Mouse (Mus musculus): ENCODE results near the gene Rflna. TPM values are rescaled to one million over a fixed set of nuclear protein-coding genes. Genes with fewer than 3 reads are reported as not detected.

Gene Rflna
- polyA plus RNA-seq, 1 experiment = not detected

DNA sequence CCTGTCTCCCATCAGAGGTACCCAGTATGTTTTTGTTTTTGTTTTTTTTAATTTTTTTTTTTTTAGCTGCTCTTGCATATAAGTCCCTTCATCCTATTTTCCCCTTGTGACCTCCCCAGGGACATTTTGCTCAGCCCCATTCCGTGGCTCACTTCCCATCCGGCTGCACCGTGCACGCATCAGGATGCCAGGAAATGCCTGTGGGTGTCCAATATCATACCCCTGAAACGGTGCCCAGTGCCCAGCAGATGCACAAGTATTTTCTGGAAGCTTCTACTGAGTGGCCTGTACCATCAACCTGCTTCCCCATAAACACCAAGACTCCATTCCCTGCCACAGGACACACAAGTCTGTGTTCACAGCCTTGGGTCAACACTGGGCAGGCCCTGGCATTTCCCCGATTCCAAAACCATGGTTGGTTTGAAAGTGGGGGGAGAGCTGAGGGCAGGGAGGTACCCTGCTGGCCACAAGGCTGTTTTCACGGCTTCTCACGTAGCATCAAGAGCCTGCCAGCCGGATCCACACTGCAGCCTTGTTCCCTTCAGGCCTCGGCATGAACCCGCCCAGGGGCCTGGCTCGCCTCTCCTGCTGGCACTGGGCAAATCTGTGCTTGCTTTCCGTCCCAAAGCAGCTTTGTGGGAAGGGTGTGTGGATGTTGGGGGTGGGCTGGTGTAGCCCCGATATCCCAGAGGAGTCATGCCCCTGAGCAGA, 36.2 kb upstream of the Rflna start:
- TF ChIP-seq POLR2A (IDR thresholded peaks at IDR 0.05; ENCODE audit: borderline replicate concordance, low read depth, low read length) = no peak
- no peak for TF ChIP-seq CTCF (IDR thresholded peaks at IDR 0.05; ENCODE audit: low read depth, low read length)
- Histone ChIP-seq H3K27ac (ENCODE audit: insufficient read depth, low read depth, low read length) (no peak overlapping the region), H3K4me3 (ENCODE audit: insufficient read depth, low read length) (no peak overlapping the region), H3K4me1 (ENCODE audit: control insufficient read depth, insufficient read depth, low read length) (no peaks in the 10 kb centered on the region)

DNA sequence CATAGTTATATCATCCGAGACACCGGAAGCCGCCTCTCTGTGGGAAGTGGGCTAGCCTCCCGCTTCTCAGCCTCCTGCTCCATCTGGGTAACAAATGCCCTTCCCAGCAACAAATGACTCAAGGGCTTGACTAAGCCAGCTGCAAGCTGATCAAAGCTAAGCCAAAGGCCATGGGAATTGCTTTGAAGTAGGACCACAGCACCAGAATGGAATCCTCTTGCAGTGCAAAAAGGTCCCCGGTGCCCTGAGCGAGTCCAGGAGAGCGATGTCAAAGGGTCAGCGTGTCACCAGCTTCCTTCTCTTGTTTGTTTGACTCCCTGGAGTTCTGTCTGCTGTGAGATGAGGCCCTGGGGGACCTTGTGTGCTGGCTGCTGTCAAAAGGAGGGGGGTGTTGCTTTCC, 33.2 kb upstream of the Rflna start:
- H3K4me3 ChIP-seq (ENCODE audit: insufficient read depth, low read length) = no peak overlapping the region
- H3K4me1 ChIP-seq (ENCODE audit: control insufficient read depth, insufficient read depth, low read length) = no peaks in the 10 kb centered on the region
- TF ChIP-seq CTCF (IDR thresholded peaks at IDR 0.05; ENCODE audit: low read depth, low read length) = no peak
- TF ChIP-seq POLR2A (IDR thresholded peaks at IDR 0.05; ENCODE audit: borderline replicate concordance, low read depth, low read length) = no peak
- H3K27ac ChIP-seq (ENCODE audit: insufficient read depth, low read depth, low read length) = no peak overlapping the region

DNA sequence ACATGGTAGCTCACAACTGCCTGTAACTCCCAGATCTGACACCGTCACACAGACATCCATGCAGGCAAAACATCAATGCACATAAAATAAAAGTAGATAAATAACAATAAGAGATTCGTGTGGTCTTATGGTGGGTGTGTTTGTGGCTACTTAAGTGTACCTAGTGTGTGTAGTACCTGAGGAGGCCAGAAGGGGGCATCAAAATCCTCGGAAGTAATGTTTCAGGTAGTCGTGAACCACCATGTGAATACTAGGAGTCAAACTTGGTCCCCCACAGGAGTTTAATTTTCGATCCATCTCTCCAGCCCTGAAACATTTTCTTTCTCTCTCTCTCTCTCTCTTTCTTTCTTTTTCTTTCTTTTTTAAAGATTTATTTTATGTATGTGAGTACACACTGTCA, 16.8 kb upstream of the Rflna start:
- no peak overlapping the region for H3K27ac ChIP-seq (ENCODE audit: insufficient read depth, low read depth, low read length)
- TF ChIP-seq POLR2A (IDR thresholded peaks at IDR 0.05; ENCODE audit: borderline replicate concordance, low read depth, low read length) (no peak), CTCF (IDR thresholded peaks at IDR 0.05; ENCODE audit: low read depth, low read length) (no peak)
- no peaks in the 10 kb centered on the region for H3K4me1 ChIP-seq (ENCODE audit: control insufficient read depth, insufficient read depth, low read length)
- H3K4me3 ChIP-seq (ENCODE audit: insufficient read depth, low read length) = no peak overlapping the region

DNA sequence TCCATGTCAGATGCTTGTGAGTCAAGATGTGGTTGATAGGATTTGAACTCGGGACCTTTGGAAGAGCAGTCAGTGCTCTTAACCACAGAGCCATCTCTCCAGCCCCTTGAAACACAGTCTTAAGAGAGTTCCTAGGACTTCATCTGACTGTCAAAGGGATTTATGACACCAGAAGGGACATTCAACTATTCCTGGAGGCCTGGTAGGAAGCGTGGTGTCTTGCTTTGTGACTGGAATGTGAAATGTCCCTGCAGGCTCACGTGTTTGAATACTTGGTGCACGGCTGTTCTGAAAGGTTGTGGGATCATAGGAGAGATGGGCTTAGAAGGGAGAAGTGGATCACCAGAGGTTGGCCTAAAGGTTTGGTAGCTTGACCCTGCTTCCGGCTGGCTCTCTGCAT, 16.4 kb upstream of the Rflna start:
- no peak overlapping the region for H3K4me3 ChIP-seq (ENCODE audit: insufficient read depth, low read length)
- H3K4me1 ChIP-seq (ENCODE audit: control insufficient read depth, insufficient read depth, low read length) = no peaks in the 10 kb centered on the region
- H3K27ac ChIP-seq (ENCODE audit: insufficient read depth, low read depth, low read length) = no peak overlapping the region
- TF ChIP-seq CTCF (IDR thresholded peaks at IDR 0.05; ENCODE audit: low read depth, low read length) (no peak), POLR2A (IDR thresholded peaks at IDR 0.05; ENCODE audit: borderline replicate concordance, low read depth, low read length) (no peak)

DNA sequence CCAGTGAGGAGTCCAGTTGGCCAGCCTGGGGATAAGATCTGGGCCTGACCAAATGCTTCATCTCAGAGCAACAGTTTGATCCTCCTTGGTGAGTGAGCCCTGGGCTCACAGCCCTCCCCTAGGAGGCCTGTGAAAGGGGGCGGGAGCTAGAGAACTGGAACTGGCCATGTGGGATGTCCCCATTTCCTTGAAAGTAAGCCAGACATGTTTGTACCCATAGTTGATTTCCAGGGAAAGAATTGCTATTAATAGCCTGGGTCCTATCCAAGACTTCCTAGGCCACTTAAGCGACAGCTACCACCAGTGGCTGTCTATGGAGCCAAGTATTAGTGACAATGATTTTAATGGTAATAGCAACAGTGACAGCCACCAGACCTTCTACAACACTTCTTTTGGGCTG, 13.3 kb upstream of the Rflna start:
- no peak overlapping the region for H3K4me3 ChIP-seq (ENCODE audit: insufficient read depth, low read length)
- TF ChIP-seq POLR2A (IDR thresholded peaks at IDR 0.05; ENCODE audit: borderline replicate concordance, low read depth, low read length) = no peak
- TF ChIP-seq CTCF (IDR thresholded peaks at IDR 0.05; ENCODE audit: low read depth, low read length) = no peak

DNA sequence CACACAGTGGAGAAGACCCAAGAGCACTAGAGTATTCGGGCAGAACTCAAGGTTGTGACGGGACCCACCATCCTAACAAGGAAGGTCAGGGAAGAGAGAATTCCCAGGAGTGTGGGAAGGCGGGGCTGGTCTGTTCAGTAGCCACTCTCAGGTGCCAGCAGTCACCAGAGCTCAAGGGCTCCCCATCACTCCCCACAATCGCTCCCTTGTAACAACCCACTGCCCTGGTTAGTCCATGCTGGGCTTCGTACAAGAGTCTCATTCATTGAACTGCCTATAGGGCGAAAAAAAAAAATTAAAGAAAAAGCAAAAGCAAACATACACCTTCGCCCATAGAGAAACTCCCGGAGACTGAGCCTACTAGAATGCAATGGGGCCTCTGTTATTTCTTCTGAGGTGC, 10.7 kb upstream of the Rflna start:
- Histone ChIP-seq H3K27ac (ENCODE audit: insufficient read depth, low read depth, low read length) (no peak overlapping the region), H3K4me1 (ENCODE audit: control insufficient read depth, insufficient read depth, low read length) (peaks cover 3% of the 10 kb centered on the region; the same call in 1 of the 2 replicates), H3K4me3 (ENCODE audit: insufficient read depth, low read length) (no peak overlapping the region)
- TF ChIP-seq POLR2A (IDR thresholded peaks at IDR 0.05; ENCODE audit: borderline replicate concordance, low read depth, low read length) = no peak
- TF ChIP-seq CTCF (IDR thresholded peaks at IDR 0.05; ENCODE audit: low read depth, low read length) = no peak

More for the DNA sequence above, 13.3 kb upstream of the Rflna start:
- Histone ChIP-seq H3K4me1 (ENCODE audit: control insufficient read depth, insufficient read depth, low read length) (peaks cover 3% of the 10 kb centered on the region; the same call in 1 of the 2 replicates), H3K27ac (ENCODE audit: insufficient read depth, low read depth, low read length) (no peak overlapping the region)

DNA sequence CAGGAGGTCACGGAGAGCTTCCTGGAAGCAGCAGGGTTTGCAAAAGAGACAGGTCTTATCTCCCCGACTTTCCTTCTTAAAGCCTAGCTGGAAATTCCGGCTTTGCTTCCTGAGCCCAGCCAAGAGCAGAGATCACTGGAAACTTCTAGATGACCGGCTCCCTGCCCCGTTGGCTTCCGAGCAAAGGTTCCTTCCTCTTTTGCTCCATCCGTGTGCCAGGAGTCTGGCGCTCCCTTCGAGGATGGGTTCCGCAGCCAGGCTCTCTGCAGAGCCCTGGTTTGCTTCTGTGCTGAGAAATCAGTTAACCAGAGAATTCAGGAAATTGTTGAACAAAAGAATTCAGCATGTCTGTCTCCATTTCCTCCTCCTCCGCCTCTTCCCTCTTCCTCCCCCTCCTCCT, 10.1 kb upstream of the Rflna start:
- H3K4me3 ChIP-seq (ENCODE audit: insufficient read depth, low read length) = no peak overlapping the region
- H3K27ac ChIP-seq (ENCODE audit: insufficient read depth, low read depth, low read length) = no peak overlapping the region
- peaks cover 3% of the 10 kb centered on the region; the same call in 1 of the 2 replicates for H3K4me1 ChIP-seq (ENCODE audit: control insufficient read depth, insufficient read depth, low read length)
- TF ChIP-seq CTCF (IDR thresholded peaks at IDR 0.05; ENCODE audit: low read depth, low read length) = no peak
- no peak for TF ChIP-seq POLR2A (IDR thresholded peaks at IDR 0.05; ENCODE audit: borderline replicate concordance, low read depth, low read length)

DNA sequence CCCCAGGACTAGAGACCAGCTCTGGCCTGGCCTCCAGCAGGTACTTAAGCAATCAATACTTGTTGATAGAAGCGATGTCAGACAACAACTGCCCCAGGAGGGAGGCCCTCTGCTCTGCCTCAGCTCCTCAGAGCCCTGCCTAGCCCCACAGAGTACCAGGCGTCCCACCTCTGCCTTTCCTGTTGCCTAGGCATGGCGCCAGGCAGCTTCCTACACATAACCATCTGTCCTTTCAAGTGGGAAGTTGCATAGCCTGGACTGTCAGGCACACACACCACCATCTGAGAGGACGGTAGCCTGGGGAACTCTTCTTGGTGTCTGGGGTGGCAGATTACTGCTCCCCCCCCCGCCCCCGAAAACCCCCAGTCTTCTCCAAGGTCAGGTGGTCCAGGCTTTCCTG, 6.2 kb upstream of the Rflna start:
- peaks cover 3% of the 10 kb centered on the region; the same call in 1 of the 2 replicates for H3K4me1 ChIP-seq (ENCODE audit: control insufficient read depth, insufficient read depth, low read length)
- TF ChIP-seq POLR2A (IDR thresholded peaks at IDR 0.05; ENCODE audit: borderline replicate concordance, low read depth, low read length) (no peak), CTCF (IDR thresholded peaks at IDR 0.05; ENCODE audit: low read depth, low read length) (no peak)
- H3K27ac ChIP-seq (ENCODE audit: insufficient read depth, low read depth, low read length) = no peak overlapping the region
- H3K4me3 ChIP-seq (ENCODE audit: insufficient read depth, low read length) = no peak overlapping the region

DNA sequence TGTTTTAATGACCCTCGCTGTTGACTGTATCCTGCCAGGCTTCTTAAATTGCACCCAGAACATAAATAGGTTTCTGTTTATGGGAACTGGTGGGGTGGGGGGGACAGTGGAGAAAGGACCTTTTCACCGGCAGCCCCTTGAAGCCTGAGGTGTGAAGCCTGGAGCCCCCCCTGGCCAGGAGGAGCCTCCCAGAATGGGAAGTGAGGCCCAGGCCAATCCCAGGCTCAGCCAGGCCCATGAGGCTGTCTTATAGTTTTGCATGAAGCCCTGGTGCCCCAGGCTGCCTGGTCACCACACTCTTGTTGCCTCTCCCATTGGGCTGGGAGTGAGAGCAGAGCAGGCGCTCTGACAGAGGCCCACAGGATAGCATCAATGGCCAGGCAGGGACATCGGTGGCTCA, 5.1 kb upstream of the Rflna start:
- no peaks in the 10 kb centered on the region for H3K4me1 ChIP-seq (ENCODE audit: control insufficient read depth, insufficient read depth, low read length)
- H3K4me3 ChIP-seq (ENCODE audit: insufficient read depth, low read length) = no peak overlapping the region
- no peak for TF ChIP-seq POLR2A (IDR thresholded peaks at IDR 0.05; ENCODE audit: borderline replicate concordance, low read depth, low read length)
- no peak for TF ChIP-seq CTCF (IDR thresholded peaks at IDR 0.05; ENCODE audit: low read depth, low read length)
- no peak overlapping the region for H3K27ac ChIP-seq (ENCODE audit: insufficient read depth, low read depth, low read length)

DNA sequence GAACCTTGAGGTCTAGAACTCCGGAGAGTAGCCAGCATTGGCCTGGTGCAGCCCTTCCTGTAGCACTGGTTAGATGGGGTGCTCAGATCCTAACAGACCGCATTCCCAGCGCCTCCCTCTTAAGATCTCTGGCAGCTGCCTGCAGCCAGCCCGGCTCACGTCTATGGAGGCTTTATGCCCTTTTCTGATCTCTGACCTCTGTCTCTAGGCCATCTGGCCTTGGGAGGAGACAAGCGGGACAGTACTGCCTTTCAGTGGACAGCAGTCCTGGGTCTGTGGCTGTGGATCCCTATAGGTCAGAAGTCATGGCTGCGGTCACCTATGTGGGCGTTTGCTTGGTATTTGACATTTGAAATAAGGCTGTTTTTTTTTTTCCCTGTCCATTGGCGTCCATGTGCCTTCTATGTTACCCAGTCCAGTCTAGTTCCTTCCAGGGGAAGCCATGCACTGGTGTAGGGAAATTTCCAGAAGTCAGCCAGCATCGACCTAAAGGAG, 2.2 kb upstream of the Rflna start:
- H3K27ac ChIP-seq (ENCODE audit: insufficient read depth, low read depth, low read length) = no peak overlapping the region
- no peaks in the 10 kb centered on the region for H3K4me1 ChIP-seq (ENCODE audit: control insufficient read depth, insufficient read depth, low read length)
- H3K4me3 ChIP-seq (ENCODE audit: insufficient read depth, low read length) = no peak overlapping the region
- TF ChIP-seq CTCF (IDR thresholded peaks at IDR 0.05; ENCODE audit: low read depth, low read length) = no peak
- no peak for TF ChIP-seq POLR2A (IDR thresholded peaks at IDR 0.05; ENCODE audit: borderline replicate concordance, low read depth, low read length)
